Mouse (Mus musculus): ENCODE results near the gene Rtp1.

The Rtp1 gene

GRCm38 (mm10) chr16:23456534-23456933 lies 27.6 kb downstream of the Rtp1 start:
- peak; percentile 60 for DNase-seq

- no peak for DNase-seq
These were observed 28.4 kb downstream of the Rtp1 start for GRCm38 (mm10) chr16:23457338-23457737.

- no peak for DNase-seq
These were observed 30.1 kb downstream of the Rtp1 start for GRCm38 (mm10) chr16:23458906-23459588.

- DNase-seq: no peak
These were observed 34.9 kb downstream of the Rtp1 start for GRCm38 (mm10) chr16:23463671-23464347.

- no peak for DNase-seq
These were observed 42.6 kb downstream of the Rtp1 start for GRCm38 (mm10) chr16:23471551-23471950.

- no peak for DNase-seq
These were observed 43.1 kb downstream of the Rtp1 start for GRCm38 (mm10) chr16:23472046-23472445.

- DNase-seq: no peak
These were observed 46.7 kb downstream of the Rtp1 start for GRCm38 (mm10) chr16:23475651-23476050.

GRCm38 (mm10) chr16:23476598-23476997 lies 47.7 kb downstream of the Rtp1 start:
- DNase-seq: no peak

- no peak for DNase-seq
These were observed 51.1 kb downstream of the Rtp1 start for GRCm38 (mm10) chr16:23479872-23480603.

GRCm38 (mm10) chr16:23482218-23482617 lies 53.3 kb downstream of the Rtp1 start:
- DNase-seq: no peak

GRCm38 (mm10) chr16:23482846-23483245 lies 53.9 kb downstream of the Rtp1 start:
- no peak for DNase-seq

GRCm38 (mm10) chr16:23483292-23483691 lies 54.4 kb downstream of the Rtp1 start:
- DNase-seq: peak; percentile 16

All from lung, postnatal 14 days (tissue).